Mouse (Mus musculus) intestine, embryonic 16.5 days (tissue): Measurements from ENCODE around the gene Rpap3. TPM values are rescaled to one million over a fixed set of nuclear protein-coding genes. Genes with fewer than 3 reads are reported as not detected.

Experiments used
- ATAC-seq: fragments of 200-750 bp; cut with Nextera tagmentation; 2 replicates; pipeline ENCODE4 v1.8.0; 2017; ENCODE audit warnings: moderate TSS enrichment, moderate library complexity
- H3K27ac ChIP-seq: fragments of 300-500 bp; sonication (generic); 2 replicates; pipeline ENCODE4 v1.5.1; 2014; ENCODE audit warnings: mild to moderate bottlenecking, low read length
- H3K27me3 ChIP-seq: fragments of 300-500 bp; sonication (generic); replicated peaks from 2 replicates; pipeline ENCODE4 v1.6.1; 2014; ENCODE audit warnings: low read length, control low read depth, mixed read lengths; ENCODE audit not compliant: control insufficient read depth, insufficient read depth
- H3K36me3 ChIP-seq: fragments of 300-500 bp; sonication (generic); 2 replicates; pipeline ENCODE4 v1.6.1; 2014; ENCODE audit warnings: low read length, control low read depth; ENCODE audit not compliant: control insufficient read depth, insufficient read depth
- H3K4me1 ChIP-seq: fragments of 300-500 bp; sonication (generic); 2 replicates; pipeline ENCODE4 v1.6.1; 2014; ENCODE audit warnings: low read length, control low read depth, mixed read lengths; ENCODE audit not compliant: control insufficient read depth, insufficient read depth
- H3K4me2 ChIP-seq: fragments of 300-500 bp; sonication (generic); 2 replicates; pipeline ENCODE4 v1.6.1; 2014; ENCODE audit warnings: low read depth, low read length, control low read depth
- H3K4me3 ChIP-seq: fragments of 300-500 bp; sonication (generic); 2 replicates; pipeline ENCODE4 v1.5.1; 2014; ENCODE audit warnings: mild to moderate bottlenecking, low read length
- H3K9ac ChIP-seq: fragments of 300-500 bp; sonication (generic); 2 replicates; pipeline ENCODE4 v1.6.1; 2014; ENCODE audit warnings: low read depth, low read length
- H3K9me3 ChIP-seq: fragments of 300-500 bp; sonication (generic); 2 replicates; pipeline ENCODE4 v1.6.1; 2016; ENCODE audit warnings: low read length, control low read depth; ENCODE audit not compliant: control insufficient read depth
- WGBS: fragments of 180-500 bp; shearing (Covaris S2); extraction: QIAGEN DNeasy Blood & Tissue Kit; methylation state at CpG from one replicate; pipeline ENCODE4 v1.1.7; 2014; 5-methylcytosine and 5-hydroxymethylcytosine counted together
- polyA plus RNA-seq: library from polyadenylated mRNA; unstranded; fragments of >200 nt; fragmentation: Nextera tagmentation; extraction: Ambion mirVana; gene quantifications from 2 replicates; pipeline ENCODE4 v1.2.1, GENCODE M21; 2015

Gene Rpap3
- polyA plus RNA-seq, 1 experiment from 2014 or later: 18.8 TPM

- Histone ChIP-seq H3K4me3 (no peak overlapping the region), H3K4me1 (no peaks in the 10 kb centered on the region), H3K4me2 (no peak overlapping the region), H3K9ac (no peak overlapping the region), H3K27me3 (no peaks in the 10 kb centered on the region), H3K36me3 (no peaks in the 10 kb centered on the region), H3K9me3 (no peaks in the 10 kb centered on the region), H3K27ac (no peak overlapping the region)
- ATAC-seq: no peak
- WGBS: 84% methylated on average over 8 of the region's 8 CpGs
Observed at GRCm38 (mm10) chr15:97718535-97719155, 13.0 kb upstream of the Rpap3 start.

GRCm38 (mm10) chr15:97717861-97718534 lies 12.4 kb upstream of the Rpap3 start:
- no peaks in the 10 kb centered on the region for H3K4me1 ChIP-seq
- WGBS: 22% methylated on average over 12 of the region's 12 CpGs
- no peaks in the 10 kb centered on the region for H3K36me3 ChIP-seq
- H3K4me2 ChIP-seq: no peak overlapping the region
- H3K9ac ChIP-seq: no peak overlapping the region
- H3K9me3 ChIP-seq: no peaks in the 10 kb centered on the region
- no peak overlapping the region for H3K27ac ChIP-seq
- H3K4me3 ChIP-seq: no peak overlapping the region
- H3K27me3 ChIP-seq: no peaks in the 10 kb centered on the region
- no peak; the same call in 1 of the 2 replicates for ATAC-seq

GRCm38 (mm10) chr15:97716782-97717181 lies 11.2 kb upstream of the Rpap3 start:
- Histone ChIP-seq H3K27ac (no peak overlapping the region), H3K4me3 (no peak overlapping the region), H3K9ac (no peak overlapping the region), H3K36me3 (no peaks in the 10 kb centered on the region), H3K27me3 (no peaks in the 10 kb centered on the region), H3K9me3 (no peaks in the 10 kb centered on the region), H3K4me2 (no peak overlapping the region), H3K4me1 (no peaks in the 10 kb centered on the region)
- WGBS: 87% methylated on average over 11 of the region's 11 CpGs
- no peak for ATAC-seq

GRCm38 (mm10) chr15:97715734-97716133 lies 10.1 kb upstream of the Rpap3 start:
- Histone ChIP-seq H3K27ac (no peak overlapping the region), H3K27me3 (no peaks in the 10 kb centered on the region), H3K4me1 (no peaks in the 10 kb centered on the region), H3K9me3 (no peaks in the 10 kb centered on the region), H3K4me2 (no peak overlapping the region), H3K9ac (no peak overlapping the region), H3K36me3 (no peaks in the 10 kb centered on the region), H3K4me3 (no peak overlapping the region)
- whole genome bisulfite sequencing: 88% methylated on average over 1 of the region's 1 CpGs
- no peak for ATAC-seq

- Histone ChIP-seq H3K4me3 (no peak overlapping the region), H3K9ac (no peak overlapping the region), H3K4me1 (no peaks in the 10 kb centered on the region), H3K27ac (no peak overlapping the region), H3K4me2 (no peak overlapping the region), H3K9me3 (no peaks in the 10 kb centered on the region), H3K27me3 (no peaks in the 10 kb centered on the region), H3K36me3 (no peaks in the 10 kb centered on the region)
- WGBS: 87% methylated on average over 8 of the region's 8 CpGs
- ATAC-seq: no peak
Observed at GRCm38 (mm10) chr15:97715083-97715482, 9.5 kb upstream of the Rpap3 start.

GRCm38 (mm10) chr15:97712546-97712945 lies 6.9 kb upstream of the Rpap3 start:
- H3K4me3 ChIP-seq: no peak overlapping the region
- 72% methylated on average over 6 of the region's 6 CpGs for WGBS
- H3K9ac ChIP-seq: no peak overlapping the region
- no peaks in the 10 kb centered on the region for H3K4me1 ChIP-seq
- no peaks in the 10 kb centered on the region for H3K9me3 ChIP-seq
- no peak for ATAC-seq
- no peaks in the 10 kb centered on the region for H3K36me3 ChIP-seq
- H3K4me2 ChIP-seq: no peak overlapping the region
- H3K27me3 ChIP-seq: no peaks in the 10 kb centered on the region
- no peak overlapping the region for H3K27ac ChIP-seq

- 64% methylated on average over 6 of the region's 6 CpGs for WGBS
- H3K36me3 ChIP-seq: no peaks in the 10 kb centered on the region
- ATAC-seq: no peak
- no peak overlapping the region for H3K9ac ChIP-seq
- H3K4me3 ChIP-seq: no peak overlapping the region
- no peak overlapping the region for H3K27ac ChIP-seq
- 0 out of 2 replicates have a peak, but pooled peaks cover 2% of the 10 kb centered on the region for H3K4me1 ChIP-seq
- H3K9me3 ChIP-seq: no peaks in the 10 kb centered on the region
- H3K4me2 ChIP-seq: no peak overlapping the region
- no peaks in the 10 kb centered on the region for H3K27me3 ChIP-seq
Observed at GRCm38 (mm10) chr15:97710906-97711305, 5.3 kb upstream of the Rpap3 start.

GRCm38 (mm10) chr15:97696616-97697015 lies 9.0 kb downstream of the Rpap3 start:
- H3K36me3 ChIP-seq: peaks cover 10% of the 10 kb centered on the region

GRCm38 (mm10) chr15:97693411-97693810 lies 12.2 kb downstream of the Rpap3 start:
- Histone ChIP-seq H3K27me3 (no peaks in the 10 kb centered on the region), H3K36me3 (peaks cover 9% of the 10 kb centered on the region), H3K27ac (no peak overlapping the region), H3K4me3 (no peak overlapping the region), H3K9me3 (no peaks in the 10 kb centered on the region), H3K4me2 (no peak overlapping the region), H3K9ac (no peak overlapping the region), H3K4me1 (no peaks in the 10 kb centered on the region)
- ATAC-seq: no peak
- WGBS: 86% methylated on average over 5 of the region's 5 CpGs

More at GRCm38 (mm10) chr15:97696616-97697015, 9.0 kb downstream of the Rpap3 start:
- no peak overlapping the region for H3K4me3 ChIP-seq
- 91% methylated on average over 10 of the region's 10 CpGs for WGBS
- no peak overlapping the region for H3K27ac ChIP-seq
- no peaks in the 10 kb centered on the region for H3K4me1 ChIP-seq
- H3K9ac ChIP-seq: no peak overlapping the region
- no peak for ATAC-seq
- H3K27me3 ChIP-seq: no peaks in the 10 kb centered on the region
- H3K9me3 ChIP-seq: no peaks in the 10 kb centered on the region
- H3K4me2 ChIP-seq: no peak overlapping the region
